Mouse (Mus musculus) B cell, adult 2 months (primary cell): Measurements from ENCODE around the gene Ptbp2.
A peak's percentile ranks its signal among the peaks of the same experiment; 100 is the strongest.

Experiments used
- DNase-seq, 2 experiments: peaks; one replicate each; pipeline ENCODE4 v3.0.0; 2022

Gene Ptbp2

DNA sequence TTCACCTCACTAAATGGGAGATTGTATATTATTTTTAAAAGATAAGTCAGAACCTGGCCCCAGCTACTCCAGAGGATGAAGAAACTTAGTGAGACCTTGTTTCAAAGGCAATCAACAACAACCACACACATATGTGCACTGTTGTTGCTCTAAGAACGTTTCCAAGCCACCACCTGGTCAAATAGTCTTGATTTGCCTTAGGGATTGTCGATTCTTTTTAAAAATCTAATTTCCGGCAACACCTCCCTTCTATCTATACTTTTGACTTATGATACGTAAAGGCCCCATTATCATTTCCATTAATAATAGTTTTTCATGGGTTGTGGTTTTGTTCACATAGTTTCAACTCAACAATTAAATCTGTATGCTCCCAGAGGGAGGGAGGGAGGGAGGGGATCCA lies at the start of gene Ptbp2:
Gene Ptbp2 (minus strand): TSS at position 101 of the 400 bp plus-strand sequence.
- DNase-seq = no peak

DNA sequence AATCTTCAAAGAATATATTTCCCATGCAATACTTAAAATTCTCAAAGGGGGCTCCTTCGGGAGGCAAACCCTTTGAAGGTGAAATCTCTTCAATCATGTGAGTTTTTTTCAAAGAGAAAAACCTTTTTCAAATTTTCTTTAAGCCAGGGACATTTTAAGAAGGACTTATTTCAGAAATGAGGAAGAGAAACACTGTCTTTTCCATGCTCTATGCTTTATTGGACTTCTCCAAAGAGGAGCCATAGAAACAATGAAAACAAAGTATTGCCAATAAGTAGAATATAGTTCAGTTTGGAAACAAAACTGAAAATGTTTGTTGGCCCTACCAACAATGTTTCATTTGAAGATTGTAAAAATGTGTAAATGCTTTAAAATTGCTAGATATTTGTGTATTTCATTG lies 30.4 kb upstream of the Ptbp2 start:
- no peak for DNase-seq

DNA sequence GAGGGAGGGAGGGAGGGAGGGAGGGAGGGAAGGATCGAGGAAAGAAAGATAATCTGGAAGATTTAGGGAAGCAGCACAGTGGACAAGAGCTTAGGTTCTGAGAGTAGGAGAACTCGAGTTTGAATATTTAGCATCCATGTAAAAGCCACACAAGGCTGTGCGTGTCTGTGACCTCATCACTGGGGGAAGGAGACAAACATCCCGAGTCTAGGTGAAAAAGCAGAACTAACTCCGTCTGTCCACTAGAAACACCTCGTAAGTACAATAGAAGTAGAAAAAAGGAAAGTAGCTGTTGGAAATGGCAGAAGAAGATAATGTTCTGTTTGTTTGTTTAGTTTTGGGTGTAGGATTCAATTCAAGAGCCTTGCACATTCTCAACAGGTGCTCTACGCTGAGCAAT lies 21.9 kb upstream of the Ptbp2 start:
- peak; percentile 19 to 32 for DNase-seq

DNA sequence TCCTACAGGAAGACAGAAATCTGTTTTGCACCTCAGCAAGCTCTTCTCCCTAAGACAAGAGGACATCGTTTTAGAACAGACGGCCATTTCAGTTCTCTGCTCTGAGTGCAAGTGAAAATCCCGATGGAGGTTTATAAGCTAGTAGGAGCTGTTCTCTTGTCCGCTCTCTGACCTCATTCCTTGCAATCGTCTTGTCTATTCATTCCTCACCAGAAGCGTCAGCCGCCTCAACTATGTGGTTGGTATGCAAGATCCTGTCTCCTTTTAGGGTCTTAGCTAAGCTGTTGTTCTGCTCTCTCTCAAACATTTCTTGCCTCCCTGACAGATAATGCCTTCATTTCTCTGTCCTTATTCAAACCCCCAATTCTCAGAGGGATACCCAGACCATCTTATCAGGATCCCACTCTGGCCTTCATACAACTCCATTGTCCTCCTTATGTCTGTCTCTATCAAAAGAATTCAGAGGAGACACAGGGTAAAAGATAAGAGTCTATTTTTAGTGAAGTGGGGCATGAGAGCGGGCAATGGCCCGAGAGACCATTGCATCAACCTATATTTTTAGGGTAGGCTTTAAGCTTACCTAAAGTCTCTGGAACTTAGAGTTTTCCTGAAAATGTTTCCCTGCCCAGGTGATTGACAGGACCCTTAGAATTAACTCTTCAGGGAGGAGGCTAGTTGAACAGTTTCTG lies 10.6 kb upstream of the Ptbp2 start:
- no peak for DNase-seq

DNA sequence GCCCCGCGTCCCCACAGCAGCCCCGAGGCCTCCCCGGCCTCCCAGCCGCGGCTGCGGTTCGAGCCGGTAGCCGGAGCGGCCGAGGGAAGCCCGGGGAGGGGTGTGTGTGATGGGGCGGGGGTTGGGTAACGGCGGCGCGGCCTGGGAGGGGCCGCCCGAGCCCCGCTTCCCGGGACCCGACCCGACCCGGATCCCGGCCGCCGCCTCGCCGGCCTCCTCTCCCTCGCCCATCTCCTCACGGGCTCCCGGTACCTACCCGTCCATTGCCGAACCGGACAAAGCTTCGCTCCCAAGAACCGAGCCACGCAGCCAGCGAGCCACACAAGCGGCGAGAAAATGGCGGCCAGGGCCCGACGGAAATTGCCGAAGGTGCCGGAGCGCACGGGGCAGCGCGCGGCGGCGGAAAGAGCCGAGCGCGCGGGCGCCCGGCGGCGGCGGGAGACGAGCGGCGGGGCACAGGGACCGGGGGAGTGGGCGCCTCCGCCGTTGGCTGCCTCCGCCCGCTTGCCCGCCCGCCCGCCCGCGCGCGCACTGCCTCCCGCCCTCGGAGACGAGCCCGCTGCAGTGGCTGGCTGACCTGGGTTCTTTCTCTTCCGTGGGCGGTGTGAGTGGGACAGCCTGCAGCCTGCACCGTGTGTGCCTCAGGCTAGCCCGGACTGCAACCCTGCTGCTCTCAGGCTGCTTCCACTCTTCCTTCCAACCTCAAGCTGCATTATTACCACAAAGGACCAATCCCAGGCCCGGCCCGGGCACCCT lies 1.1 kb downstream of the Ptbp2 start:
- DNase-seq = peak; percentile 84 to 88

DNA sequence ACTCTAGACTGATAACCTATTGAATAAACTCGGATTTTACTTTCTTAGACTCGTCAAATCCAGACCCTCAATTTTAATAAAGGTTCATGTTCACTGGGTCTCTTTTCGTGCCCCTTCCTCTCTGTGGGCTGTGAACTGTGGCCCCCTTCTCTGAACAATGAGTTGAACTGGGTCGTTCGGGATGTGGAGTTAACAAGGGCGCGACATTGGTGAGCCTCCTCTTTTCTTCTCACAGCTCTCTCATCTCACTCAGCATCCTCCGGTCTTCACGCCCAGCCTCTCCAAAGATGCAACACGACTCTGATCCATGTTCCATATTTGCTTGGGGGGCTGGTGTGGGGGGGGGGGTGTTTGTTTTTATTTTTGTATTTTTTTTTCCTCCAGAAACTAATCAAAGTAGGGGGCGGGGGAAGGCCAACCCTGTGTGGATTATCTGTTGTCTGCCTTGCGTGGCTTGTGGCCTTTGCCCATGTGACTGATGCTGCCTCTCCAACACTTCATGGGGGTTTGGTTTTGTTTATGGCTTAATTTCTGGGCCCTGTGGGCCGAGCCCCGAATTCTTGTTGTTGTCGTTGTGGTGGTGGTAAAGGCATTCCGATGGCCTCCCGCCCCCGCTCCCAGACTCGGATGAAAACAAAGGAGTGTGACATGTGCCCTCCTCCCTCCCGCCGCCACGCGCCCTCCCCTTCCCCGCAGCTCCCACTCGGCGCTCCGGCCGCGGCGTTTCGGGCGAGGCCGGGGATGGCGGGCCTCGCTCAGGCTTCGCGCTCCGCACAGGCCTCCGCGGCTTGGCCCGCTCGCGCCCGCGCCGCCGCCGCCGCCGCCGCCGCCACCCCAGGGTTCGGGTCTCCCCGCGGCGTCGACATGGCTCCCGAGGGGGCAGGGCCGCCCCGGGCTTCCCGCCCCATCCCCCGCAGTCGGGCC lies 2.0 kb downstream of the Ptbp2 start:
- DNase-seq = peak; percentile 19 to 64

DNA sequence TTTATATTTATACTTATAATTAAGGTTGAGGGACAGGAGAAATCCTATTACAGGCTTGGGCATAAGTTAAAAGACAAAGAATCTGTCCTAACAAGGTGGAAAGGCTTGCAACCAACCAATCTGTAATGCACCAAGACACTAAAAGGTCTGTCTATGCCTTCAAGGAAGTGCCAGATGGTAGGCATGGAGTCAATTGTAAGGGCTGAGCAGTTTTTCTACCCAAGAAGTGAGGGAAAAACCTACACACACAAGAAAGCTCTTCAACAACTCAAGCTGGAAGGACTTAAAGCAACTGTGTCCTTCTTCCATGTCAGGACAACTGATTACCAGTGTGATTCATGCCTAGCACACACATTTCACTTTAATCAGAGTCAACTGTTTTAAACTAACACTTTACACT lies 3.4 kb downstream of the Ptbp2 start:
- DNase-seq = no peak

DNA sequence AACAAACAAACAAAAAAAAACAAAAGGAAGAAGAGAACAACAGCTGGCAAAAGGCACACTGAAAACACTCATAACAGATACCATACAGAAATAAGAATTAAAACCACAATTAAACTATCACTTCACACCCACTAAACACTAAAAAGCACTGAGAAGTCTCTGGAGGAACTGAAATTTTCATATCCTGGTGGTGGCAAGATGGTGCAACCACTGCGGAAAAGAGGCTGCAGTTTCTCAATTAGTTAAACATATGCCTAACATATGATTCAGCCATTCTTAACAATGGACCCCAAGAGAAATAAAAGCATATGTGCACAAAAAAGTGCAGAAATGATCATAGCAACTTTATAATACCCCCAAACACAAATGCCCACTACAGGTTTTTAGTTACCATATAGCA lies 5.0 kb downstream of the Ptbp2 start:
- DNase-seq = no peak

DNA sequence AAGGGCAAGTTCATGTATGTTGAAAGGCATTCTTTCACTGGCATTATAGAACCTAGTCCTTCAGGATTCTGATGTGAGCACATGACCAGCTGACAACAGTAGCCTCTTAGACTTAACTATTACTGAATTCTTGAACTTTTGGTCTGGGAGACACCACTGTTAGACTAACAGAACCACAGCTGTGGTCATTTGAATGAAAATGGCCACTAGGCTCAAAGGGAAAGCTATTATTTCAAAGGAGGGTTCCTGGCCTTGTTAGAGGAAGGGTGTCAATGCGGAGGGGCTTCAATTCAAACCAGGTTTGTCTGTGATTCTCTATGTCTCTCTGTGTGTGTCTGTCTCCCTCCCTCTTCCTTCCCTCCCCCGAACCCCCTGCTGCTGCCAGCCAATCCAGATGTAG lies 5.8 kb downstream of the Ptbp2 start:
- no peak for DNase-seq

DNA sequence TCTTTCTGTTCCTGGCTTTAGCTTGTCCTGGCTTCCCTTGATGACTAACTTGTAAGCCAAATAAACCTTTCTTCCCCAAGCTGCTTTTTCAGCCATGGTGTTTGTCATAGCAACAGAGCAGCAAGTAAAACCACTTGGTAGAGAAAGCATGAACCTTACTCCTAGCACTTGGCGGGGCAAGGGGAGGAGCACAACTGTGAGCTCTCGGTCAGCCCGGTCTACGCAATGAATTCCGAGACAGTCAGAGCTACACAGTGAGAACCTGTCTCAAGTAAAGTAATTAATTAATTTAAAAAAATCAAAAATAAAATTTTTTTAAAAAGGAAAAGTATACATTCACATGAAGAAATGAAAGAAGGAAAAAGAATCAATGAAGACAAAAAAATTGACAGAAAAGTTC lies 8.1 kb downstream of the Ptbp2 start:
- DNase-seq = no peak

DNA sequence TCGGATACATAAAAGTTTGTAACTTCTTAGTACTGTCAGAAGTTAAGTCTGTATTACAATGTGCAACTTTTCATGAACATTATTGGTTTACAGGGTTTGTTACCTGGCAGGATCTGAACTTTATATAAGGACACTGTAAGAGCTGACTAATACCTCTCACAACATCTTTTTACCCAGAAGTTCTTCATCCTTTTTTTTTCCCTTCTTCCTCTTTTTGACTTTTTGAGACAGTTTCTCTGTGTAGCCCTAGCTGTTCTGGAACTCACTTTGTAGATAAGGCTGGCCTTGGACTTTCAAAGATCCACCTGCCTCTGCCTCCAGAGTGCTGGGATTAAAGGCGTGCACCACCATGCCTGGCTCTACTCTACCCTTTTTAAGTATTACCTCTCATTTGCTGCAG lies 11.5 kb downstream of the Ptbp2 start:
- DNase-seq = no peak

DNA sequence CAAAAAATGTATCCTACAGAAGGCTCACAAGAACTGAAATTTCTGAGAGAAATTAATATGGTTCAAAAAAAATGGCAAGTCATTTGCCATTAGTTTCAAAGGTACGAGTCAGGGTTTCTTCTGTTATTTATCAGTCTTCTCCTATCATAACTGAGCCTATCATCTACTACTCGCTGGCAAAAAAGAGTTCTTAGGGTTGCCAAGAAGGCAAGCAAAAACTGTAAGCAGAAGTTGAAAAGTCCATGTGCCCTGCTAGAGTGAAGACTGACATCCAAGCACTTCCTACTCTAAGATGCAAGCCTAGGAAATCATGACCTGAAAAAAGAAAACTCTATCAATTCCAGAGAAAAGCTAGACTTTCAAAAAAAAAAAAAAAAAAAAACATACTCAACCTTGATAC lies 20.5 kb downstream of the Ptbp2 start:
- no peak for DNase-seq

DNA sequence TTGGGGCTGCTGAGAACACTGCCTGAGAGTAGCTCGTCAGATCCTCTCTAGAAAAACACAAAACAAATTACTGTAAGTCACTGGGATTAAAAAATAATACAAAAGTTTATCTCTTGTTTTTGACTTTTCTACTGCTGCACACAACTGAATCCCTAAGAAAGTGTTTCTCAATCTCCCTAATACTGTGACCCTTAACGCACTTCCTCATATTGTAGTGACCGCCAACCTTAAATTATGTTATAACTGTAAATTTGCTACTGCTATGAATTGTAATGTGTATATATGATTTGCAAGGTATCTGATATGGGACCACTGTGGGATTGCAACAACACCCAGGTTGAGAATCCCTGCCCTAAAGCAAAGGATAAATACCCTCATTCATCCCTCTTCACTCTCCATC lies 22.5 kb downstream of the Ptbp2 start:
- no peak for DNase-seq

DNA sequence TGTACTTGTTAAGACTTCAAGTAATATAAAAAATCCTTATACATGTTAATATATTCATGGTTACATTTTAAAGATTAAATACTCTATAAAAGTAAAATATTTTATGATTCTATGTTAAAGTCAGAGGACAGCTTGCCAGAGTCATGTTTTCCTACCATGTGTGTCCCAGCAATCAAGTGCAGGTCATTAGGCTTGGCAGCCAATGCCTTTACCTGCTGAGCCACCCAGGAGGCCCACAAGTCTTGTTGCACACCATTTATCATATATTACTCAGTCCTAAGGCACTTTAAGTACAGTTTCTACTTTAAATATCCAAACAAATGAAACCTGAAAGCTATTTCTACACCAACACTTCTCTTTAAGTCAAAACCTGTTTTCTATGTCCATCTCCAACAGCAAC lies 30.5 kb downstream of the Ptbp2 start:
- no peak for DNase-seq

DNA sequence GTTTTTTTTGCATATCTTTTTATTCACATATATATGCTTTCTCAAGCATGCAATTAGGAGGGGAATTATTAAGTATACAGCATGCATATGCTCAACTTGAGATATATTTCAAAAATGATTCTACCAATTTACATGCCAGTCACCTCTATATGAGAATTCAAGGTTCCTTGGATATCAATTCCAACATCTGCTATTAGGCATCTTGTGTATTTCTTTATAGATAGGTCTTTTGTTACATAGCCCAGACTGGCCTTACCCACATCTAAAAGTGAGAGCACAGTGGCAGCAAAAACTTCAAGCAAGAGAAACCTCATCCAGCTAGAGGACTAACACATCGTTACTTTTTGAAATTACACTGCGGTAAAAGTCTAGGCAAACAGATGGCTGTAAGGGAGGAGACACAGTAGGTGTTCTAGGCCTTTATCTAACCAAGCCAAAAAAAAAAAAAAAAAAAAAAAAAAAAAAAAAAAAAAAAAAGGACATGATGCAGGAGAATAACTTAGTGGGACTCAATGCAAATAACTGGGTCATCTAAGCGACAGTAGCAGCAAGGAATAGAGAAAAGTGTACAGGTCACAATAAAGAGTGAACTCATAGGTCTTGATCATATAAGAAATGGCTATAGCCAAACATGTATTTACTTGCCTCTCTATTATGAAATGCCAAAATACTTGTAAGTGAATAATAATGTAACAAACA lies 34.6 kb downstream of the Ptbp2 start:
- DNase-seq = no peak

DNA sequence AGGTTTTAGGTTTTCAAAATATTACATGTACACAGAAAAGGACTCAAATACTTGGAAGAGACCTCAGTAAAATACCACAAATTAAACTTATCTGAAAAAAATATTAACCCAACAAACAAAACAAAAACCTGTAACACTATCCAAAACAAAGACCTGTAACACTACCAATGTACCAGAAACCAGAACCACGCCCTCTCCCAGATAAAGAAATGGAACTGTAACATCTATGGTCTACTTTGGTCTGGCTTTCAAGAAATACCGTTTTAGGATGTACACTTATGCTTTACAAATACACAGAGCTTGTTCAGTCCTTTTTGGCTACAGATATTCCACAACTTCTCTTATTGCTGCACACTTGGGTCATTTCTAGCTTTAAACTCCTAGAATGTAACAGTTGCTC lies 35.1 kb downstream of the Ptbp2 start:
- DNase-seq = no peak

DNA sequence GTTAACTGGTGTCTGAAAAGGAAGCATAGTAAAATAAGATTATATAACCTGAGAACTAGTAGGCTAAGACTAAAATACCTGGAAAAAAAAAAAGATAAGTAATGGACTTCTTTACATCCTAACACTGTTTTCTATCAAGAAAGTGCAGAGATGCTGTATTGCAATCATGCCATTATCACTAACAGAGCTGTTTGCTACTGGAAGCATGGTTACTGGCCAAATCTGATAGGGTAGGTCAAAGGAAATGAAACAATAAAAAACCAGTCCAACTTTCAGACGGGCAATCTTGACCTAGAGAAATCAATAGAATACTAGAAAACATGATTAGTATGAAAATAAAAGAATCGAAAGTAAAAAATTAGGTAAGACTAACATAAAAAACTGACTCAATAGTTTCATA lies 37.6 kb downstream of the Ptbp2 start:
- no peak for DNase-seq

DNA sequence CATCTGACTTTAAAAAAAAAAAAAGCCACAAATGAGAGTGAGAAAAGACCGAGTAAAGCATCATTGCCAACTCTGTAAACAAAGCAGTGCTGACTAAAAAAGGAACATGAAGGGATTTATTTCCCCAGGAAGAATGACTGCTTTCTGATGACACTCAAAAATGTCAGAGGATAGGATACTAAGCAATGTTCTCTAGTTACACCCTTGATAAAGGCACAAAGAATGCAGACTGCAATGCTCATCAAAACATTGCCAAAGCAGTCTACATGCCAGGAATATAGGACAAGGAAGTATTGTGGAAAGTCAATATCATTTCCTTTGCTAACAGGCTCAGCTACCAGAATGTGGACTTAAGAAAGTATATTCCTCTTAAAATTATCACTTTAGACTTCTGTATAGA lies 38.5 kb downstream of the Ptbp2 start:
- DNase-seq = no peak

DNA sequence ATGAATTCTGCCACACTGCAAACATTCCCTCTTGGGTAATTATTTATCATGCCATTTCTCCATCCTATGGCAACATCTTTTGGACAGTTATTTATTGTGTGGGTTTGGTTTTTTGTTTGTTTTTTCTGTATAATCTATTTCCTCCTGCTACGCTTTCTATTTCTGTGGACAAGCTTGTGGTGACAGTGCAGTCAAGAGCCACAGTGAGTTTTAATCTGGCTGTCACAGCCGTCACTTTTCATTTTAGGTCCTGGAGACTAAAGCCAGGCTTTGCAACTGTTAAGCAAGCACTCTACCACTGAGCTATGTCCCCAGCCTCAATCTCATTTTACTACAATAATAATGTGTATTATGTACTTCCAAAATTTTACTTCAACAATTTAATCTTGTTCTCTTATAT lies 54.4 kb downstream of the Ptbp2 start:
- DNase-seq = no peak

DNA sequence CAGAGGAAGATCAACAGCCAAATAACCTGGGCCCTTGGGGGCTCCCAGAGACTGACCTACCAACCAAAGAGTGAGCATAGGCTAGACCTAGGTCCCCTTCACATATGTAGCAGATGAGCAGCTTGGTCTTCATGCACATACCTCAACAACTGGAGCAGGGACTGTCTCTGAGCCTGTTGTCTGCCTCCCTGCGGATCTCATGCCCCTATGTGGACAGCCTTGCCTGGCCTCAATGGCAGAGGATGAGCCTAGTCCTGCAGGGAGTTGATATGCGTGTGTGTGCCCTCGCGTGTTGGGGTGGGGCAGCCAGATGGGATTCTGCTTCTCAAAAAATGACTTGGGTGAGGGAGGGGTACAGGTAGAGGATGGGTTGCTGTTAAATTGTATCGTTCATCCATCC lies 72.2 kb downstream of the Ptbp2 start:
- no peak for DNase-seq

DNA sequence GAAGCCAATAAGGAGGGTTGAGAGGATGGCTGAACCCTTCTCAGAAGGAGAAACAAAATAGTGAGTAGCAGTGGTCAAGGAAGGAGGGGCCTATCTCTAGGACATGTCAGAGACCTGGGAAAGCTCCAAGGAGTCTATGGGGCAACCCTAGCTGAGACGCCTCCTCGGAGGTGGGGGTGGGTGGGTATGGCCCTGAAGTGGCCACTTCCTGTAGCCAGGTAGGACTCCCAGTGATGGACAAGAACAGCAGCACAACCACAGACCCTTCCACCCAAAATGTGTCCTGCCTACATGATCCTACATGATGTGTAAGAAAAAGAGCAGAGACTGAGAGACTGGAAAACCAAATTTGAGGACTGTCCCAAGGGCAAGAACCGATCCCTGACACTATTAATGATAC lies 72.8 kb downstream of the Ptbp2 start:
- DNase-seq = no peak

DNA sequence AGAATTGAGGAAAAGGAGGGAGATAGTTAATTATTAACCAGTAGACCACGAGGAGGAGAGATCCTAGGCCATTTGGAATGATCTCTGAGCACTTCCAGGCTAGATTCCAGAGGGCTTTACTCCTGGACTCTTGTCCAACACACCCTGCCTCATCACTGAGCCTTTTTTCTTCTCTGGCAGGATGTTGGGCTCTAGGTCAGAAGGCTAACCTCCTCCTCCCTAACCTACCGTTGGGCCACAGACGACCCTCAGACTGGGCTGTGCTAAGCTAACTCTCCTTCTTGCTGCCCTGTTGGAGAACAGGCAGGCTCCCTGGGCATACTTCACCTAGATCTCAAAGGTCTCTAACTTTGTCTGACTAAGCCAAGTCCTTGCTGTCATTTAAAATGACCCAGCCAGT lies 82.8 kb downstream of the Ptbp2 start:
- no peak for DNase-seq

DNA sequence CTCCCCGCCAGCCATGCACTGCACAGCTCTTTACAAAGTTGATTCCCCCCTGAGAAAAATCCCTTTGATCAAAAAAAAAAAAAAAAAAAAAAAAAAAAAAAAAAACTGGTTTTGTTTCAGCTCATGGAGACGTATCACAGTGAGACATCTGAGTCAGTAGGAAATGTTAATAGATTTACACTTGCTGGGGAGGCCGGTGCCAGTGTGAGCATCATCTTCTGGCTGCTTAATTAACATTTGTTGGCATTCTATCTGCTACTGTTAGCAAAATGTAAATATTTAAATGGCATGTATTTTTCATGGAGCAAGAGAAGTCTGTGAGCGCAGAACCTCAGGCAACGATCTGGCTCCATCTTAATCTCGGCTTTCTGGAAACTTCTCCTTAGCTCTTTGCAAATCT lies 99.5 kb downstream of the Ptbp2 start:
- no peak for DNase-seq
